Mouse (Mus musculus) left cerebral cortex, postnatal 36 days (tissue): Measurements from ENCODE around the gene 1700019D03Rik. TPM values are rescaled to one million over a fixed set of nuclear protein-coding genes. Genes with fewer than 3 reads are reported as not detected.

Experiments
- total RNA-seq, 2 experiments: library from RNA; stranded (reverse); gene quantifications; 2 replicates each; pipeline ENCODE4 v1.2.3; 2021

Gene 1700019D03Rik
- total RNA-seq, 2 experiments from 2014 or later = 12.4 to 17.8 TPM

Other genes starting within 250 kb of the 1700019D03Rik start
- 10 to 100 TPM; 34.9 to 37.3 TPM for gene Inpp1, start 202.5 kb downstream of the 1700019D03Rik start, total RNA-seq
- 10 to 100 TPM; 15.3 to 15.7 TPM for gene Hibch, start 175.2 kb downstream of the 1700019D03Rik start, total RNA-seq
- under 1 TPM; 0.57 to 0.97 TPM for gene Mstn, start 41.5 kb upstream of the 1700019D03Rik start, total RNA-seq
- gene 1700019A02Rik, start 167.5 kb upstream of the 1700019D03Rik start, total RNA-seq = not detected